Mouse (Mus musculus): ENCODE results near the gene Asic2. TPM values are rescaled to one million over a fixed set of nuclear protein-coding genes. Genes with fewer than 3 reads are reported as not detected.
A peak's percentile ranks its signal among the peaks of the same experiment; 100 is the strongest.

The Asic2 gene
- total and polyA plus RNA-seq, 2 experiments, result under 0.01 TPM; not detected in 1

DNA sequence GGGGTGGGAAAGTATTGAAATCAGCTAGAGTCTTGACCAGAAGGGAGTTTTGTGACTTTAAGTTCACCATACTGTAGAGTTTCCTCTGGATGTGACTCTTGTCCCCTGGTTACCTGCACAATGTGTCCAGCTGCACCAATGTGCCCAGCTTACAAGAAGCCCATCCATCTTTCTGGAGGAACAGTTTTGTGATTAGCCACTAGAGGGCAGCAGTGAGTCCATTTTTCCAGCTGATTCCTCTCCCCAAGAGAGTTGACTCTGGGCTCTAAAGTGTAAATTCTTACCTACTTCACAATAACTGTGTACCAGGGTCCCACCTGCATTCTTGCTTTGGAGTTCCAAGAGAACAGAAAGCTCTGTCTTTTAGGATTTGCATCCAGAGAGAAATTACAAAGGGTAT, 593.4 kb downstream of the Asic2 start:
- no peak overlapping the region for H3K4me3 ChIP-seq (ENCODE audit: insufficient read depth, low read depth, low read length)
- no peak overlapping the region for H3K27ac ChIP-seq (replicated peaks; ENCODE audit: insufficient read depth, low read depth, low read length)
- peak; percentile 62 for DNase-seq (ENCODE audit: extremely low read depth, low read depth, low spot score)
- no peaks in the 10 kb centered on the region for H3K36me3 ChIP-seq (ENCODE audit: control insufficient read depth, insufficient read depth, low read length)
- no peaks in the 10 kb centered on the region for H3K27me3 ChIP-seq (ENCODE audit: control insufficient read depth, insufficient read depth, low read length)
- no peaks in the 10 kb centered on the region for H3K79me2 ChIP-seq (ENCODE audit: control insufficient read depth, insufficient read depth, low read length)
- peaks cover 7% of the 10 kb centered on the region for H3K4me1 ChIP-seq (ENCODE audit: control insufficient read depth, insufficient read depth, low read length)
- no peak for TF ChIP-seq POLR2A (IDR thresholded peaks at IDR 0.05; ENCODE audit: extremely low read depth, insufficient read depth, low read length)
- peak; percentile 62 for TF ChIP-seq CTCF (IDR thresholded peaks at IDR 0.05; ENCODE audit: low read depth, low read length)
- no peak overlapping the region for H3K9ac ChIP-seq (ENCODE audit: low read depth, low read length)

DNA sequence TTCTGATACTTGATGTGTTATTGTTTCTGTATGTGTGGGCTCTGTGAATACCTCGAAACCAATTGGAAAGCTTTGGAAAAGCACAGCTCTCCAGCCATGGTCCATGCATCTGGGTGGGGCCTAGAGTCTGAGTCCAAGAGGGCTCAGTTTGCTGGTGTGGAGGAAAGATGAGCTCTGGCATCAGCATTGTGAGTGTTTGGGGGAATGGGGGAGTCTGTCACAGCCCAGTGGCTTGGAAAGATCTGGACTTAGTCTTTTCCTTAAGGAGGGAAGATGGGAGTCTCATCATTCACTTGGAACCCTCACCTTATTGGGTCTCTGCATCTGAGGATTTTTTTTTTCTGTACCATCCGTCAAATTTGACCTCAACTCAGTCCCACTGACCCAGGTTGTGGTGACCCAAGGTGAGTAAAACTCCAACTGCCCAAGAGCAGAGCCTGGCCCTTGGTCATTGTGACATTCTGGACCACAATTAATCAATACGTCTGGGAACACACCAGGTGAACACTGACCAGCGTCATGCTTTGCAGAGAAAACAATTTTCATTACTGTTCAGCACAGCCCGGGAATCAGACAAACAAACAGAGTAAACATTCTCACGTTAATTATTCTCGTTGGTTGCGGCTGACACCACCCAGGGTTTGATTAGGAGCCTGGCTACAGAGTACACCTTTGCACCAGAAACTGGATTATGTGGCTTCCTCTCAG, 594.1 kb downstream of the Asic2 start:
- H3K36me3 ChIP-seq (ENCODE audit: control insufficient read depth, insufficient read depth, low read length), result no peaks in the 10 kb centered on the region
- H3K4me1 ChIP-seq (ENCODE audit: control insufficient read depth, insufficient read depth, low read length), result peaks cover 8% of the 10 kb centered on the region
- TF ChIP-seq CTCF (IDR thresholded peaks at IDR 0.05; ENCODE audit: low read depth, low read length) (no peak), POLR2A (IDR thresholded peaks at IDR 0.05; ENCODE audit: extremely low read depth, insufficient read depth, low read length) (no peak)
- peak; percentile 91 for DNase-seq (ENCODE audit: extremely low read depth, low read depth, low spot score)
- H3K27me3 ChIP-seq (ENCODE audit: control insufficient read depth, insufficient read depth, low read length), result no peaks in the 10 kb centered on the region
- 29% methylated on average over 8 of the region's 8 CpGs for WGBS
- no peaks in the 10 kb centered on the region for H3K79me2 ChIP-seq (ENCODE audit: control insufficient read depth, insufficient read depth, low read length)
- H3K27ac ChIP-seq (replicated peaks; ENCODE audit: insufficient read depth, low read depth, low read length), result no peak overlapping the region
- no peak overlapping the region for H3K4me3 ChIP-seq (ENCODE audit: insufficient read depth, low read depth, low read length)
- H3K9ac ChIP-seq (ENCODE audit: low read depth, low read length), result no peak overlapping the region

DNA sequence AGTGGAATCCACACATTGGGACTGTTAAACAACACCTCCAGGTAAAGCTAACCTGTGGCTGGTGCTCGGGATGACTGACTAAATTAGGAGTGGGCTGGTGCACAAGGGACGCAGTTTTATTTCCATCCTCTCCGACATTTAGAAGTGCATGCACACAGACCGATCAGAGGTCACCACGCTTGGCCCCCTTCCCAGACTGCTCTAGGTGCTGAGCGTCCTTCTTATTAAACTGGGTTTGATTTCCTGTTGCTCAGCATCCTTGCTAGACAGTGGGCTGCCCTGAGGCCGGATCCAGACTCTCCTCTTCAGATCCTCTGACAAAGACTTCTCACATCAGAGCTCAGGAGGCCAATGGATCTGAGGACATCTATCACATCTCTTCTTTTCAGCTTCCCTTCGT, 596.7 kb downstream of the Asic2 start:
- no peaks in the 10 kb centered on the region for H3K36me3 ChIP-seq (ENCODE audit: control insufficient read depth, insufficient read depth, low read length)
- 37% methylated on average over 8 of the region's 8 CpGs for WGBS
- no peak overlapping the region for H3K27ac ChIP-seq (replicated peaks; ENCODE audit: insufficient read depth, low read depth, low read length)
- H3K4me1 ChIP-seq (ENCODE audit: control insufficient read depth, insufficient read depth, low read length), result peaks cover 8% of the 10 kb centered on the region
- H3K4me3 ChIP-seq (ENCODE audit: insufficient read depth, low read depth, low read length), result no peak overlapping the region
- H3K79me2 ChIP-seq (ENCODE audit: control insufficient read depth, insufficient read depth, low read length), result no peaks in the 10 kb centered on the region
- peak; percentile 60 for DNase-seq (ENCODE audit: extremely low read depth, low read depth, low spot score)
- H3K9ac ChIP-seq (ENCODE audit: low read depth, low read length), result no peak overlapping the region
- TF ChIP-seq CTCF (IDR thresholded peaks at IDR 0.05; ENCODE audit: low read depth, low read length) (no peak), POLR2A (IDR thresholded peaks at IDR 0.05; ENCODE audit: extremely low read depth, insufficient read depth, low read length) (no peak)
- H3K27me3 ChIP-seq (ENCODE audit: control insufficient read depth, insufficient read depth, low read length), result no peaks in the 10 kb centered on the region

DNA sequence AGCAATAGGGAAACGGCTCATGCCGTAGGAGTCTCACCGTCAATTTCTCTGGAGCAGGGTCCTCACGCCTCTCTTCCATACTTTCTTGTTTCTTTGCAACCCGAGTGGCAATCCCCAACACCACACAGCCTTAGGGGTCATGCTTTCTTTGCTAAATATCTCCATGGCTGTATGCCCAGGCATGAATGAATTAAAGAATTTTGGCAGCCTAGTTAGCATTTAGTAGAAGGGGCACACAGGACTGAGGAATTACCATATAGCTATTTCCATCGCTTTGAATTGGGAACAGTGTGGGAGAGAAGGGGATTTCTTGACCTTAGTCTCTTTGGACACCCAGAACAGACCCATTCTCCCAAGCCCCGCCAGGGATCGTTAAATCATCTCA, 597.8 kb downstream of the Asic2 start:
- Histone ChIP-seq H3K27me3 (ENCODE audit: control insufficient read depth, insufficient read depth, low read length) (no peaks in the 10 kb centered on the region), H3K4me1 (ENCODE audit: control insufficient read depth, insufficient read depth, low read length) (peaks cover 8% of the 10 kb centered on the region), H3K9ac (ENCODE audit: low read depth, low read length) (no peak overlapping the region), H3K36me3 (ENCODE audit: control insufficient read depth, insufficient read depth, low read length) (no peaks in the 10 kb centered on the region), H3K4me3 (ENCODE audit: insufficient read depth, low read depth, low read length) (no peak overlapping the region), H3K79me2 (ENCODE audit: control insufficient read depth, insufficient read depth, low read length) (no peaks in the 10 kb centered on the region), H3K27ac (replicated peaks; ENCODE audit: insufficient read depth, low read depth, low read length) (no peak overlapping the region)
- DNase-seq (ENCODE audit: extremely low read depth, low read depth, low spot score), result no peak
- TF ChIP-seq CTCF (IDR thresholded peaks at IDR 0.05; ENCODE audit: low read depth, low read length) (no peak), POLR2A (IDR thresholded peaks at IDR 0.05; ENCODE audit: extremely low read depth, insufficient read depth, low read length) (no peak)
- 60% methylated on average over 8 of the region's 8 CpGs for WGBS

GRCm38 (mm10) chr11:81369497-81370425, 598.5 kb downstream of the Asic2 start:
- peak; percentile 92 for DNase-seq (ENCODE audit: extremely low read depth, low read depth, low spot score)

More at GRCm38 (mm10) chr11:81369497-81370425, 598.5 kb downstream of the Asic2 start:
- Histone ChIP-seq H3K27ac (replicated peaks; ENCODE audit: insufficient read depth, low read depth, low read length) (0 out of 2 replicates have a peak overlapping the region, but pooled peaks have one; percentile 29), H3K9ac (ENCODE audit: low read depth, low read length) (no peak overlapping the region), H3K79me2 (ENCODE audit: control insufficient read depth, insufficient read depth, low read length) (no peaks in the 10 kb centered on the region), H3K36me3 (ENCODE audit: control insufficient read depth, insufficient read depth, low read length) (no peaks in the 10 kb centered on the region), H3K27me3 (ENCODE audit: control insufficient read depth, insufficient read depth, low read length) (no peaks in the 10 kb centered on the region), H3K4me3 (ENCODE audit: insufficient read depth, low read depth, low read length) (no peak overlapping the region), H3K4me1 (ENCODE audit: control insufficient read depth, insufficient read depth, low read length) (peaks cover 8% of the 10 kb centered on the region)
- 42% methylated on average over 10 of the region's 10 CpGs for WGBS
- TF ChIP-seq POLR2A (IDR thresholded peaks at IDR 0.05; ENCODE audit: extremely low read depth, insufficient read depth, low read length) (no peak), CTCF (IDR thresholded peaks at IDR 0.05; ENCODE audit: low read depth, low read length) (no peak)

Measured in liver, adult 2 months (tissue).